Mouse (Mus musculus) cerebellum, adult 2 months (tissue): ENCODE results near the gene Id2.

Experiments used
- CTCF ChIP-seq: fragments of 200-500 bp; IDR thresholded peaks from 2 replicates; pipeline ENCODE4 v1.5.1; 2011; ENCODE audit warnings: low read depth, mild to moderate bottlenecking, control low read depth, low read length, moderate library complexity, borderline replicate concordance; ENCODE audit not compliant: insufficient read depth
- POLR2A ChIP-seq: fragments of 200-500 bp; IDR thresholded peaks from 2 replicates; pipeline ENCODE4 v1.6.1; 2011; ENCODE audit warnings: low read length, control low read depth, borderline replicate concordance; ENCODE audit not compliant: insufficient read depth

DNA sequence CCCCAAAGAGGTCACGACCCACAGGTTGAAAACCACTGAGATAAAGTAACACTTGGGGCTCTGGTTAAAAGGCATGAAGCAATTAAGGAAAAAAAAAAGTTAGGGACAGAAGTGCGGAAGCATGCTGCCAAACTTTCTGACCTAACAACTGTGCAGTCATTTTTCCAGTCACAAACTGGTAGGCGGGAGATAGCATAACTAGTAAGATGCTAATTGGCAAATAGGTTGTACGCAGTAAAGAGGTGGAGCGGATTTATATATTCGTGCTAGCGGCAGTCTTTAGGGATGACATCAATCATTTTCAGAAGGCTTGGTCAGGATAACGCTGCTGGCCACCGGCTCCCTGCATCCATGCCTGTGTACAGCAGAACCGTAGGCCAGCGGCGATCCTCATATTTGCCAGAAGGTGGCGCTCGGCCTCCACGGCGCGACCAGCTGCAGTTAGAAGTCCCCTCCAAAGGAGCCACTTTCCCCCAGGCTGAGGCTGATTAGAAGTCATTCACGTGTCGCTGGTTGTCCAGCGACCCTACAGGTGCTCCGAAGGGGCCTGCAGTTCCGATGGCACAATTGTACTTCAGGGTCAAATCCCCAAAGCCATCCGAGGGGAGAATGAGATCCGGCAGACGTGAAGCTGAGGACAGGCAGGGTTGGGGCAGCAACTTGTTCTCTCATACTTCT, 4.8 kb downstream of the Id2 start:
- TF ChIP-seq POLR2A (no peak), CTCF (peak; percentile 98)
